Mouse (Mus musculus) stomach, embryonic 15.5 days (tissue): ENCODE data around the gene Wfdc8. TPM values are rescaled to one million over a fixed set of nuclear protein-coding genes. Genes with fewer than 3 reads are reported as not detected.

Experiments
- ATAC-seq: fragments of 200-750 bp; cut with Nextera tagmentation; 2 replicates; pipeline ENCODE4 v1.8.0; 2017; ENCODE audit warnings: low read depth, moderate number of reproducible peaks, moderate TSS enrichment; ENCODE audit not compliant: insufficient read depth, low FRiP score
- H3K27ac ChIP-seq: fragments of 300-500 bp; sonication (generic); 2 replicates; pipeline ENCODE4 v1.5.1; 2015; ENCODE audit warnings: mild to moderate bottlenecking, inconsistent platforms
- H3K27me3 ChIP-seq: fragments of 300-500 bp; sonication (generic); replicated peaks from 2 replicates; pipeline ENCODE4 v1.6.1; 2015; ENCODE audit warnings: inconsistent platforms
- H3K36me3 ChIP-seq: fragments of 300-500 bp; sonication (generic); 2 replicates; pipeline ENCODE4 v1.6.1; 2015; ENCODE audit warnings: inconsistent platforms
- H3K4me1 ChIP-seq: fragments of 300-500 bp; sonication (generic); 2 replicates; pipeline ENCODE4 v1.6.1; 2015; ENCODE audit warnings: inconsistent platforms
- H3K4me2 ChIP-seq: fragments of 300-500 bp; sonication (generic); 2 replicates; pipeline ENCODE4 v1.6.1; 2015; ENCODE audit warnings: mild to moderate bottlenecking, inconsistent platforms
- H3K4me3 ChIP-seq: fragments of 300-500 bp; sonication (generic); replicated peaks from 2 replicates; pipeline ENCODE4 v1.5.1; 2015; ENCODE audit warnings: inconsistent platforms
- H3K9ac ChIP-seq: fragments of 300-500 bp; sonication (generic); 2 replicates; pipeline ENCODE4 v1.6.1; 2015; ENCODE audit warnings: inconsistent platforms
- H3K9me3 ChIP-seq: fragments of 300-500 bp; sonication (generic); 2 replicates; pipeline ENCODE4 v1.6.1; 2016; ENCODE audit warnings: inconsistent platforms
- WGBS: fragments of 180-500 bp; shearing (Covaris S2); methylation state at CpG from one replicate; pipeline ENCODE4 v1.1.7; 2015; 5-methylcytosine and 5-hydroxymethylcytosine counted together
- polyA plus RNA-seq: library from polyadenylated mRNA; unstranded; fragments of >200 nt; fragmentation: Nextera tagmentation; extraction: Ambion mirVana; gene quantifications from 2 replicates; pipeline ENCODE4 v1.2.1, GENCODE M21; 2015

The Wfdc8 gene
- polyA plus RNA-seq, 1 experiment from 2014 or later: not detected

GRCm38 (mm10) chr2:164560106-164560505 is 53.3 kb downstream of the Wfdc8 start:
- Histone ChIP-seq H3K27me3 (no peaks in the 10 kb centered on the region), H3K36me3 (no peaks in the 10 kb centered on the region), H3K4me3 (no peak overlapping the region), H3K9me3 (no peaks in the 10 kb centered on the region), H3K4me1 (peaks cover 10% of the 10 kb centered on the region), H3K9ac (no peak overlapping the region), H3K27ac (no peak overlapping the region), H3K4me2 (no peak overlapping the region)
- no peak for ATAC-seq
- 79% methylated on average over 8 of the region's 8 CpGs for WGBS

GRCm38 (mm10) chr2:164558991-164559645 is 54.3 kb downstream of the Wfdc8 start:
- ATAC-seq: peak; percentile 44; the same call in 1 of the 2 replicates
- 34% methylated on average over 16 of the region's 16 CpGs for WGBS
- Histone ChIP-seq H3K4me1 (peaks cover 10% of the 10 kb centered on the region), H3K4me2 (peak overlapping the region; percentile 12; the same call in 1 of the 2 replicates), H3K36me3 (no peaks in the 10 kb centered on the region), H3K27me3 (no peaks in the 10 kb centered on the region), H3K9ac (no peak overlapping the region), H3K27ac (peak overlapping the region; percentile 73), H3K4me3 (no peak overlapping the region), H3K9me3 (no peaks in the 10 kb centered on the region)

- no peak for ATAC-seq
- no peak overlapping the region for H3K4me2 ChIP-seq
- H3K9ac ChIP-seq: no peak overlapping the region
- WGBS: 70% methylated on average over 8 of the region's 8 CpGs
- no peaks in the 10 kb centered on the region for H3K27me3 ChIP-seq
- H3K36me3 ChIP-seq: no peaks in the 10 kb centered on the region
- H3K4me1 ChIP-seq: peaks cover 8% of the 10 kb centered on the region
- peak overlapping the region; percentile 73 for H3K27ac ChIP-seq
- H3K9me3 ChIP-seq: no peaks in the 10 kb centered on the region
- no peak overlapping the region for H3K4me3 ChIP-seq
Measured at GRCm38 (mm10) chr2:164558426-164558825, 55.0 kb downstream of the Wfdc8 start.

GRCm38 (mm10) chr2:164551502-164551901 is 61.9 kb downstream of the Wfdc8 start:
- Histone ChIP-seq H3K27me3 (no peaks in the 10 kb centered on the region), H3K27ac (no peak overlapping the region), H3K9me3 (no peaks in the 10 kb centered on the region), H3K4me1 (no peaks in the 10 kb centered on the region), H3K4me3 (no peak overlapping the region), H3K9ac (no peak overlapping the region), H3K36me3 (no peaks in the 10 kb centered on the region), H3K4me2 (no peak overlapping the region)
- WGBS: 76% methylated on average over 9 of the region's 9 CpGs
- no peak for ATAC-seq

- Histone ChIP-seq H3K4me2 (no peak overlapping the region), H3K9ac (no peak overlapping the region), H3K27me3 (no peaks in the 10 kb centered on the region), H3K36me3 (no peaks in the 10 kb centered on the region), H3K4me3 (no peak overlapping the region), H3K27ac (no peak overlapping the region), H3K9me3 (no peaks in the 10 kb centered on the region), H3K4me1 (no peaks in the 10 kb centered on the region)
- no peak for ATAC-seq
- WGBS: 87% methylated on average over 2 of the region's 2 CpGs
Measured at GRCm38 (mm10) chr2:164550895-164551269, 62.5 kb downstream of the Wfdc8 start.

GRCm38 (mm10) chr2:164549963-164550894 is 63.2 kb downstream of the Wfdc8 start:
- H3K27me3 ChIP-seq: no peaks in the 10 kb centered on the region
- 38% methylated on average over 10 of the region's 10 CpGs for WGBS
- no peak overlapping the region for H3K9ac ChIP-seq
- no peak for ATAC-seq
- H3K36me3 ChIP-seq: no peaks in the 10 kb centered on the region
- H3K4me3 ChIP-seq: no peak overlapping the region
- 0 out of 2 replicates have a peak, but pooled peaks cover 2% of the 10 kb centered on the region for H3K4me1 ChIP-seq
- H3K4me2 ChIP-seq: no peak overlapping the region
- no peak overlapping the region for H3K27ac ChIP-seq
- H3K9me3 ChIP-seq: no peaks in the 10 kb centered on the region

- no peak for ATAC-seq
- no peaks in the 10 kb centered on the region for H3K36me3 ChIP-seq
- 45% methylated on average over 4 of the region's 4 CpGs for WGBS
Measured at GRCm38 (mm10) chr2:164549338-164549737, 64.1 kb downstream of the Wfdc8 start.

More at GRCm38 (mm10) chr2:164549338-164549737, 64.1 kb downstream of the Wfdc8 start:
- H3K27me3 ChIP-seq: no peaks in the 10 kb centered on the region
- no peak overlapping the region for H3K27ac ChIP-seq
- no peak overlapping the region for H3K9ac ChIP-seq
- H3K4me3 ChIP-seq: no peak overlapping the region
- no peak overlapping the region for H3K4me2 ChIP-seq
- H3K9me3 ChIP-seq: no peaks in the 10 kb centered on the region
- H3K4me1 ChIP-seq: 0 out of 2 replicates have a peak, but pooled peaks cover 6% of the 10 kb centered on the region

Other genes starting within 250 kb of the Wfdc8 start
- gene Slpi, start 224.5 kb downstream of the Wfdc8 start, polyA plus RNA-seq: 5.2 and 12.0 TPM in 2 replicates
- gene Rbpjl, start 210.5 kb downstream of the Wfdc8 start, polyA plus RNA-seq: 49.2 and 72.3 TPM in 2 replicates
- 12.4 and 14.7 TPM in 2 replicates for gene Matn4, start 208.5 kb downstream of the Wfdc8 start, polyA plus RNA-seq
- gene Sdc4, start 169.7 kb downstream of the Wfdc8 start, polyA plus RNA-seq: 132 and 135 TPM in 2 replicates
- gene Sys1, start 156.7 kb downstream of the Wfdc8 start, polyA plus RNA-seq: 60.6 and 61.8 TPM in 2 replicates
- gene Gm20458, start 152.7 kb downstream of the Wfdc8 start, polyA plus RNA-seq: 17.9 and 18.1 TPM in 2 replicates
- 0.14 TPM in 1 of 2 replicates, not detected in the other for gene Trp53tg5, start 139.9 kb downstream of the Wfdc8 start, polyA plus RNA-seq
- 6.5 and 10.4 TPM in 2 replicates for gene Dbndd2, start 127.5 kb downstream of the Wfdc8 start, polyA plus RNA-seq
- 67.0 and 67.5 TPM in 2 replicates for gene Pigt, start 116.1 kb downstream of the Wfdc8 start, polyA plus RNA-seq
- gene Wfdc2, start 51.2 kb downstream of the Wfdc8 start, polyA plus RNA-seq: 162 and 175 TPM in 2 replicates
- not detected in 2 replicates for gene Spint3, start 40.2 kb downstream of the Wfdc8 start, polyA plus RNA-seq
- gene Wfdc6a, start 28.2 kb downstream of the Wfdc8 start, polyA plus RNA-seq: 1.0 and 1.5 TPM in 2 replicates
- gene Eppin, start 20.0 kb downstream of the Wfdc8 start, polyA plus RNA-seq: not detected in 2 replicates
- gene Wfdc6b, start 104 bp downstream of the Wfdc8 start, polyA plus RNA-seq: not detected in 2 replicates
- gene Wfdc16, start 25.2 kb upstream of the Wfdc8 start, polyA plus RNA-seq: not detected in 2 replicates
- 0.44 and 0.99 TPM in 2 replicates for gene Wfdc10, start 42.4 kb upstream of the Wfdc8 start, polyA plus RNA-seq
- gene Wfdc9, start 43.0 kb upstream of the Wfdc8 start, polyA plus RNA-seq: not detected in 2 replicates
- not detected in 2 replicates for gene Wfdc11, start 60.5 kb upstream of the Wfdc8 start, polyA plus RNA-seq
- gene Wfdc13, start 71.5 kb upstream of the Wfdc8 start, polyA plus RNA-seq: 1.9 and 3.7 TPM in 2 replicates
- not detected in 2 replicates for gene Spint4, start 84.9 kb upstream of the Wfdc8 start, polyA plus RNA-seq
- not detected in 2 replicates for gene Spint5, start 101.7 kb upstream of the Wfdc8 start, polyA plus RNA-seq
- 2.2 and 2.3 TPM in 2 replicates for gene Wfdc3, start 132.3 kb upstream of the Wfdc8 start, polyA plus RNA-seq
- gene Dnttip1, start 132.4 kb upstream of the Wfdc8 start, polyA plus RNA-seq: 60.9 and 64.7 TPM in 2 replicates
- gene Ube2c, start 156.3 kb upstream of the Wfdc8 start, polyA plus RNA-seq: 428 and 438 TPM in 2 replicates
- 8.1 and 16.8 TPM in 2 replicates for gene Tnnc2, start 166.3 kb upstream of the Wfdc8 start, polyA plus RNA-seq
- 24.6 and 24.8 TPM in 2 replicates for gene Snx21, start 172.2 kb upstream of the Wfdc8 start, polyA plus RNA-seq
- gene Acot8, start 191.3 kb upstream of the Wfdc8 start, polyA plus RNA-seq: 21.9 and 22.9 TPM in 2 replicates
- gene Zswim3, start 191.5 kb upstream of the Wfdc8 start, polyA plus RNA-seq: 7.9 and 8.5 TPM in 2 replicates
- gene Zswim1, start 209.1 kb upstream of the Wfdc8 start, polyA plus RNA-seq: 13.1 and 13.5 TPM in 2 replicates
- gene Spata25, start 214.9 kb upstream of the Wfdc8 start, polyA plus RNA-seq: not detected in 2 replicates
- gene Ctsa, start 219.2 kb upstream of the Wfdc8 start, polyA plus RNA-seq: 132 and 159 TPM in 2 replicates
- gene Neurl2, start 219.8 kb upstream of the Wfdc8 start, polyA plus RNA-seq: 6.2 and 6.9 TPM in 2 replicates
- 43.9 and 48.5 TPM in 2 replicates for gene Pltp, start 244.1 kb upstream of the Wfdc8 start, polyA plus RNA-seq